Mouse (Mus musculus): ENCODE data around the gene Slc11a1.

GRCm38 (mm10) chr1:74337241-74337771 lies 37.7 kb upstream of the Slc11a1 start:
- TF ChIP-seq CTCF (IDR thresholded peaks at IDR 0.05; ENCODE audit: low read depth, low read length): no peak
- TF ChIP-seq POLR2A (IDR thresholded peaks at IDR 0.05; ENCODE audit: extremely low read depth, insufficient read depth, low read length): no peak
